In genomic region chr19:56218536-56218935, GRCm38 (mm10) we compare ENCODE assay signal across 20 mouse cellular contexts.
A peak's percentile ranks its signal among the peaks of the same experiment; 100 is the strongest.
DNase-seq lines count a peak whose midpoint lies in the region; ATAC-seq lines count a peak whose summit lies in the region.
"Had no signal": no experiment of that assay in that cellular context is flagged by ENCODE, and none has a peak within 500 bp of the region (broad histone marks: within the 10 kb centered on the region; RNA-seq: fewer than 3 reads in every experiment).

No protein-coding gene starts in this region.

- H3K9me3 ChIP-seq in limb, embryonic 12.5 days = no peaks in the 10 kb centered on the region
- H3K9me3 ChIP-seq in limb, embryonic 10.5 days (replicated peaks) = no peaks in the 10 kb centered on the region
- H3K9me3 ChIP-seq in midbrain, embryonic 11.5 days (ENCODE audit: control insufficient read depth, low read length) = no peaks in the 10 kb centered on the region
- H3K9me3 ChIP-seq in midbrain, embryonic 14.5 days (ENCODE audit: control insufficient read depth, low read length) = no peaks in the 10 kb centered on the region
- H3K9me3 ChIP-seq: G1E had no signal

- H3K4me3 ChIP-seq in limb, embryonic 12.5 days (replicated peaks) = no peak overlapping the region
- H3K4me3 ChIP-seq in limb, embryonic 10.5 days = no peak overlapping the region
- no peak overlapping the region for H3K4me3 ChIP-seq in midbrain, embryonic 11.5 days (ENCODE audit: low read depth, low read length)
- H3K4me3 ChIP-seq in midbrain, embryonic 14.5 days (replicated peaks; ENCODE audit: low read depth, low read length) = no peak overlapping the region

- peaks cover 34% of the 10 kb centered on the region for H3K27me3 ChIP-seq in limb, embryonic 12.5 days
- H3K27me3 ChIP-seq in limb, embryonic 10.5 days (ENCODE audit: low read depth, poor library complexity, severe bottlenecking) = peaks cover 9% of the 10 kb centered on the region
- H3K27me3 ChIP-seq in midbrain, embryonic 11.5 days (ENCODE audit: control insufficient read depth, insufficient read depth, low read length) = no peaks in the 10 kb centered on the region
- H3K27me3 ChIP-seq in midbrain, embryonic 14.5 days (ENCODE audit: control insufficient read depth, insufficient read depth, low read length) = no peaks in the 10 kb centered on the region

- peak; percentile 74 for DNase-seq in heart, adult 11 months
- no peak for DNase-seq in heart, postnatal 14 days
- DNase-seq in limb, embryonic 10.5 days (ENCODE audit: low spot score) = no peak
- peak; percentile 68 for DNase-seq in midbrain, embryonic 11.5 days (ENCODE audit: low spot score, missing footprints)
- DNase-seq in midbrain, embryonic 14.5 days = no peak
- DNase-seq: adrenal gland, adult 2 months; adrenal gland, adult 8-10 months; adrenal gland, postnatal 10 days; adrenal gland, postnatal 14 days; adrenal gland, postnatal 25 days; adrenal gland, postnatal 36 days; B cell, adult 2 months; cerebellum, adult 11 months; cerebellum, adult 11-12 months; cerebellum, adult 18-20 months had no signal

- no peak for ATAC-seq in limb, embryonic 12.5 days (ENCODE audit: insufficient number of reproducible peaks, insufficient read depth, low FRiP score, low TSS enrichment, low read depth)
- ATAC-seq in midbrain, embryonic 11.5 days (ENCODE audit: low FRiP score) = no peak
- ATAC-seq in midbrain, embryonic 14.5 days (ENCODE audit: low FRiP score, low TSS enrichment) = no peak
- ATAC-seq: activated CD4-positive, CD25-positive, alpha-beta regulatory T cell, adult 4 months; CD4-positive, CD25-positive, alpha-beta regulatory T cell, adult 4 months; Patski had no signal

- peak overlapping the region; percentile 20; the same call in 1 of the 2 replicates for H3K27ac ChIP-seq in limb, embryonic 12.5 days
- H3K27ac ChIP-seq in limb, embryonic 10.5 days = no peak overlapping the region
- no peak overlapping the region for H3K27ac ChIP-seq in midbrain, embryonic 11.5 days (ENCODE audit: low read depth, low read length)
- no peak overlapping the region for H3K27ac ChIP-seq in midbrain, embryonic 14.5 days (replicated peaks; ENCODE audit: low read depth, low read length)

- H3K36me3 ChIP-seq in limb, embryonic 12.5 days = no peaks in the 10 kb centered on the region
- no peaks in the 10 kb centered on the region for H3K36me3 ChIP-seq in limb, embryonic 10.5 days
- no peaks in the 10 kb centered on the region for H3K36me3 ChIP-seq in midbrain, embryonic 11.5 days (ENCODE audit: control insufficient read depth, insufficient read depth, low read length)
- no peaks in the 10 kb centered on the region for H3K36me3 ChIP-seq in midbrain, embryonic 14.5 days (ENCODE audit: control insufficient read depth, insufficient read depth, low read length)
- H3K36me3 ChIP-seq: G1E had no signal

- peaks cover 62% of the 10 kb centered on the region for H3K4me1 ChIP-seq in limb, embryonic 12.5 days (replicated peaks)
- peaks cover 68% of the 10 kb centered on the region for H3K4me1 ChIP-seq in limb, embryonic 10.5 days
- H3K4me1 ChIP-seq in midbrain, embryonic 11.5 days (ENCODE audit: control insufficient read depth, insufficient read depth, low read length) = peaks cover 4% of the 10 kb centered on the region
- H3K4me1 ChIP-seq in midbrain, embryonic 14.5 days (ENCODE audit: control insufficient read depth, insufficient read depth, low read length) = peaks cover 7% of the 10 kb centered on the region

- WGBS in limb, embryonic 12.5 days = 49% methylated on average over 6 of the region's 6 CpGs
- 74% methylated on average over 6 of the region's 6 CpGs for WGBS in limb, embryonic 10.5 days
- 86% methylated on average over 6 of the region's 6 CpGs for WGBS in midbrain, embryonic 11.5 days
- WGBS in midbrain, embryonic 14.5 days = 88% methylated on average over 6 of the region's 6 CpGs

- intact Hi-C loops in heart, postnatal 14 days (cut with DNase I) = no loop called here

- no peak overlapping the region for H3K4me2 ChIP-seq in limb, embryonic 12.5 days
- H3K4me2 ChIP-seq in midbrain, embryonic 11.5 days = no peak overlapping the region
- no peak overlapping the region for H3K4me2 ChIP-seq in midbrain, embryonic 14.5 days (ENCODE audit: low read length)

- H3K9ac ChIP-seq in limb, embryonic 12.5 days (replicated peaks) = no peak overlapping the region
- H3K9ac ChIP-seq in midbrain, embryonic 11.5 days (ENCODE audit: low read length) = no peak overlapping the region
- no peak overlapping the region for H3K9ac ChIP-seq in midbrain, embryonic 14.5 days (replicated peaks; ENCODE audit: low read length)

Comparison
In these comparisons a context has a peak if more than half of its experiments do, and no peak if none do; other contexts are left out.
1. DNase-seq: peak in heart, adult 11 months (single experiment) and midbrain, embryonic 11.5 days (single experiment); none in heart, postnatal 14 days (0 of 2), limb, embryonic 10.5 days (single experiment) and midbrain, embryonic 14.5 days (single experiment).